Mouse (Mus musculus) hindbrain, embryonic 13.5 days (tissue): ENCODE results near the gene Carns1. TPM values are rescaled to one million over a fixed set of nuclear protein-coding genes. Genes with fewer than 3 reads are reported as not detected.

Experiments used
- ATAC-seq: fragments of 200-750 bp; cut with Nextera tagmentation; 2 replicates; pipeline ENCODE4 v1.8.0; 2017; ENCODE audit warnings: moderate TSS enrichment; ENCODE audit not compliant: low FRiP score
- H3K27ac ChIP-seq: fragments of 300-500 bp; sonication (generic); 2 replicates; pipeline ENCODE4 v1.5.1; 2015; ENCODE audit warnings: inconsistent platforms, mild to moderate bottlenecking, moderate library complexity
- H3K27me3 ChIP-seq: fragments of 300-500 bp; sonication (generic); 2 replicates; pipeline ENCODE4 v1.6.1; 2015; ENCODE audit warnings: mild to moderate bottlenecking, inconsistent platforms
- H3K36me3 ChIP-seq: fragments of 300-500 bp; sonication (generic); 2 replicates; pipeline ENCODE4 v1.6.1; 2015; ENCODE audit warnings: mild to moderate bottlenecking, inconsistent platforms
- H3K4me1 ChIP-seq: fragments of 300-500 bp; sonication (generic); replicated peaks from 2 replicates; pipeline ENCODE4 v1.6.1; 2015; ENCODE audit warnings: inconsistent platforms
- H3K4me2 ChIP-seq: fragments of 300-500 bp; sonication (generic); 2 replicates; pipeline ENCODE4 v1.6.1; 2015; ENCODE audit warnings: inconsistent platforms, mild to moderate bottlenecking, moderate library complexity
- H3K4me3 ChIP-seq: fragments of 300-500 bp; sonication (generic); 2 replicates; pipeline ENCODE4 v1.5.1; 2015; ENCODE audit warnings: mild to moderate bottlenecking, inconsistent platforms
- H3K9ac ChIP-seq: fragments of 300-500 bp; sonication (generic); 2 replicates; pipeline ENCODE4 v1.6.1; 2015; ENCODE audit warnings: mild to moderate bottlenecking, inconsistent platforms
- H3K9me3 ChIP-seq: fragments of 300-500 bp; sonication (generic); 2 replicates; pipeline ENCODE4 v1.6.1; 2016; ENCODE audit warnings: inconsistent platforms
- WGBS: fragments of 180-500 bp; shearing (Covaris S2); methylation state at CpG from one replicate; pipeline ENCODE4 v1.1.7; 2015; 5-methylcytosine and 5-hydroxymethylcytosine counted together
- polyA plus RNA-seq: library from polyadenylated mRNA; unstranded; fragments of >200 nt; fragmentation: Nextera tagmentation; extraction: Ambion mirVana; gene quantifications from 2 replicates; pipeline ENCODE4 v1.2.1, GENCODE M21; 2015

Gene Carns1
- polyA plus RNA-seq, 1 experiment from 2014 or later: 5.6 TPM

DNA sequence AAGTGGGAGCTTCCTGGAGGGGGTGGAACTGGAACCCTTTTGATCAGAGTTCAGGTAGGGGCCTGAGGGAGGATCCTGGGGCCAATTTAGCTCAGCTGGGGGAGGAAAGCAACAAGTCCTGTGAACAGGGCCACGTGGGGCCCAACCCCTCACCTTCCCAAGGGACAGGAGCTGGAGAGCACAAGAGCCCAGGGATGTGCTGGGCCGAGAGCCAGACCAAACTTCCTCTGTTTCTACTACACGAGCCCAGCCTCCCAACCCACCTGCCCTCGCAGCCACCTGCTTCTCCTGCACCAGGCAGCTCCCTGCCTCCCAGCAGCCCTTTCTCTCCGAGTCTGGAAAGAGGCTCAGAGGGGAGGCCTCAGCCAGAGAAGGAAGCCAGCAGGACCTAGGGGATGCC lies 21.3 kb upstream of the Carns1 start:
- no peaks in the 10 kb centered on the region for H3K9me3 ChIP-seq
- H3K27me3 ChIP-seq: no peaks in the 10 kb centered on the region
- 54% methylated on average over 5 of the region's 5 CpGs for WGBS
- no peak for ATAC-seq
- H3K4me1 ChIP-seq: peaks cover 40% of the 10 kb centered on the region
- H3K27ac ChIP-seq: no peak overlapping the region
- peaks cover 62% of the 10 kb centered on the region for H3K36me3 ChIP-seq
- no peak overlapping the region for H3K4me2 ChIP-seq
- no peak overlapping the region for H3K4me3 ChIP-seq
- no peak overlapping the region for H3K9ac ChIP-seq

DNA sequence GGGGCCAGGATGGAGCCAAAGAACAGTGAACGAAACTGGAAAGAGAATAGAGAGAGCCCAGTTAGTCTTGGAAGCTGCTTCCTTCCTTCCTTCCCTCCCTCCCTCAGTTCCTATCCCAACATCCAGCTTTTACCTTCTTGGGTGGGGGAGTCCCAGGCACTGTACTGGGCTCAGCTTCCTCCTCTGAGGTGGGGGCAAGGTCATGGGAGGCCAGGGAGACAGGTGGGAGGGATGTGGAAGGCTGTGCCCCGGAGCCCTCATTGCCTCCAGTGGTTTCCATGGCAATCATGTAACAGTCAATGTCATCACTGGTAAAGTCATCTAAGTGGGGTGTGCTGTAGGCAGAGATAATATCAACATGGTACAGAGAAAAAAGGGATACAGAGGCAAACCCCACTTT lies 20.8 kb upstream of the Carns1 start:
- Histone ChIP-seq H3K4me2 (no peak overlapping the region), H3K27ac (no peak overlapping the region), H3K4me3 (no peak overlapping the region), H3K36me3 (peaks cover 62% of the 10 kb centered on the region), H3K9ac (no peak overlapping the region), H3K9me3 (no peaks in the 10 kb centered on the region), H3K4me1 (peaks cover 42% of the 10 kb centered on the region), H3K27me3 (no peaks in the 10 kb centered on the region)
- WGBS: 66% methylated on average over 2 of the region's 2 CpGs
- ATAC-seq: no peak

DNA sequence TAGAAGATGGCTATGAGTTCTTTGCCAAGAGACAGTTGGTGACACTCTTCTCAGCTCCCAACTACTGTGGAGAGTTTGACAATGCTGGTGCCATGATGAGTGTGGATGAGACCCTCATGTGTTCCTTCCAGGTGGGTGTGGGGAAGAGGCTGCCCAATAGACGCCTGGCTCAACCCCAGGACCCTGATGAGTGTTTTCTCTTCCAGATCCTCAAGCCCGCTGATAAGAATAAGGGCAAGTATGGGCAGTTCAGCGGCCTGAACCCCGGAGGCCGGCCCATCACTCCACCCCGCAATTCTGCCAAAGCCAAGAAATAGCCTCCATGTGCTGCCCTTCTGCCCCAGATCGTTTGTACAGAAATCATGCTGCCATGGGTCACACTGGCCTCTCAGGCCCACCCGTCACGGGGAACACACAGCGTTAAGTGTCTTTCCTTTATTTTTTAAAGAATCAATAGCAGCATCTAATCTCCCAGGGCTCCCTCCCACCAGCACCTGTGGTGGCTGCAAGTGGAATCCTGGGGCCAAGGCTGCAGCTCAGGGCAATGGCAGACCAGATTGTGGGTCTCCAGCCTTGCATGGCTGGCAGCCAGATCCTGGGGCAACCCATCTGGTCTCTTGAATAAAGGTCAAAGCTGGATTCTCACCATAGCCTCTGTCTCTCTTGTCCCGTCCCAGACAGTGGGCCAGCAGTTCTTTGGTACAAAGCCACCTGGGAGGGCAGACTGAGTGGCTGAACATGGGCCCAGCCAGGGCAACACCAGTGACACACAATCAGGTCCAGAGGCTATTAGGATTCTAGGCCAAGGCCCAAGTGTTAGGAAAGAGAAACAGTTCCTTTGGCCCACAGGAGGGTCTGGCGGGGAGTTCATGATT lies 19.7 kb upstream of the Carns1 start:
- Histone ChIP-seq H3K9ac (no peak overlapping the region), H3K4me3 (no peak overlapping the region), H3K9me3 (no peaks in the 10 kb centered on the region), H3K4me1 (peaks cover 31% of the 10 kb centered on the region), H3K4me2 (no peak overlapping the region), H3K27me3 (no peaks in the 10 kb centered on the region), H3K36me3 (peaks cover 62% of the 10 kb centered on the region), H3K27ac (no peak overlapping the region)
- WGBS: 80% methylated on average over 12 of the region's 12 CpGs
- ATAC-seq: no peak

DNA sequence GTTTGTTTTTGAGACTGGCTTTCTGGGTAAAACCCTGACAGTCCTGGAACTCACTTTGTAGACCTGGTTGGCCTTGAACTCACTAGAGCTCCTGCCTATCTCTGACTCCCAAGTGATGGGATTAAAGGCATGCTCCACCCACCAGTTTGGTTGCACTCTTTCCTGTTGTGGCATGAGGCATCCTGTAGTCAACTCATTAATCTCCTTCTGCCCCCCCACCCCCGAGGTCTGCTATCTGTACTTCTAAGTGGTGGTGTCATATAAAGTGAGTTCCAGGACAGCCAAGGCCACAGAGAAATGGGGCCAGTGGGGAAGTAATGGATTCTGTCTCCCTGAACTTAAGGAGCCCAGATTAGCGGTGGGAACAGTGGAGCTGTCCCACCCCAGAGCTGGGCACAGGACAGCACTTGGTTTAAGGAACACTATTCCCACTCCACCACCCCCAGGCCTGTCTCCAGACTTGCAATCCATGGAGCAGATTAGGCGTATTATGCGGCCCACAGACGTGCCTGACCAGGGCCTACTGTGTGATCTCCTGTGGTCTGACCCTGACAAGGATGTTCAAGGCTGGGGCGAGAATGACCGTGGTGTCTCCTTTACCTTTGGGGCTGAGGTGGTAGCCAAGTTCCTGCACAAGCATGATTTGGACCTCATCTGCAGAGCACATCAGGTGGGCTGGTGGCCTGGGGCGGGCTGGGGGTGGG lies 18.9 kb upstream of the Carns1 start:
- H3K4me3 ChIP-seq: no peak overlapping the region
- no peak overlapping the region; the same call in 1 of the 2 replicates for H3K9ac ChIP-seq
- no peak overlapping the region for H3K27ac ChIP-seq
- no peaks in the 10 kb centered on the region for H3K27me3 ChIP-seq
- ATAC-seq: no peak
- peaks cover 58% of the 10 kb centered on the region for H3K36me3 ChIP-seq
- no peaks in the 10 kb centered on the region for H3K9me3 ChIP-seq
- 91% methylated on average over 8 of the region's 8 CpGs for WGBS
- H3K4me2 ChIP-seq: peak overlapping the region; percentile 96; the same call in 1 of the 2 replicates
- H3K4me1 ChIP-seq: peaks cover 30% of the 10 kb centered on the region

DNA sequence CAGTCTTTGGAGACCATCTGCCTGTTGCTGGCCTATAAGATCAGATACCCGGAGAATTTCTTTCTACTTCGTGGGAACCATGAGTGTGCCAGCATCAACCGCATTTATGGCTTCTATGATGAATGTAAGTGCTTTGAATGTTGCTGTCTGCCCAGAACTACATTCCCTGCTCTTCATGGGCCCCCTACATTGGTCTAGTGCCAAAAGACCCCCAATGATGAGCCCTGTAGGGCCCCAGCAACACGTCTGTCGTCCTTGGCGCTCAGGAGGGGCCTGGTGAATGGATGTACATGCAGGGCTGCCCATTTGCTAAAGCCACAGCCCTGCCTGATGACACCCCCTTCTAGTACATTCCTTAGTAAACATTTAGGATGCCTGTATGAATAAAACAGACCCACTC lies 17.9 kb upstream of the Carns1 start:
- H3K9me3 ChIP-seq: no peaks in the 10 kb centered on the region
- peaks cover 50% of the 10 kb centered on the region for H3K36me3 ChIP-seq
- no peak for ATAC-seq
- peak overlapping the region; percentile 99 for H3K9ac ChIP-seq
- H3K4me2 ChIP-seq: peak overlapping the region; percentile 96
- peaks cover 30% of the 10 kb centered on the region for H3K4me1 ChIP-seq
- H3K4me3 ChIP-seq: peak overlapping the region; percentile 97
- no peaks in the 10 kb centered on the region for H3K27me3 ChIP-seq
- 54% methylated on average over 6 of the region's 6 CpGs for WGBS
- H3K27ac ChIP-seq: 0 out of 2 replicates have a peak overlapping the region, but pooled peaks have one; percentile 94

DNA sequence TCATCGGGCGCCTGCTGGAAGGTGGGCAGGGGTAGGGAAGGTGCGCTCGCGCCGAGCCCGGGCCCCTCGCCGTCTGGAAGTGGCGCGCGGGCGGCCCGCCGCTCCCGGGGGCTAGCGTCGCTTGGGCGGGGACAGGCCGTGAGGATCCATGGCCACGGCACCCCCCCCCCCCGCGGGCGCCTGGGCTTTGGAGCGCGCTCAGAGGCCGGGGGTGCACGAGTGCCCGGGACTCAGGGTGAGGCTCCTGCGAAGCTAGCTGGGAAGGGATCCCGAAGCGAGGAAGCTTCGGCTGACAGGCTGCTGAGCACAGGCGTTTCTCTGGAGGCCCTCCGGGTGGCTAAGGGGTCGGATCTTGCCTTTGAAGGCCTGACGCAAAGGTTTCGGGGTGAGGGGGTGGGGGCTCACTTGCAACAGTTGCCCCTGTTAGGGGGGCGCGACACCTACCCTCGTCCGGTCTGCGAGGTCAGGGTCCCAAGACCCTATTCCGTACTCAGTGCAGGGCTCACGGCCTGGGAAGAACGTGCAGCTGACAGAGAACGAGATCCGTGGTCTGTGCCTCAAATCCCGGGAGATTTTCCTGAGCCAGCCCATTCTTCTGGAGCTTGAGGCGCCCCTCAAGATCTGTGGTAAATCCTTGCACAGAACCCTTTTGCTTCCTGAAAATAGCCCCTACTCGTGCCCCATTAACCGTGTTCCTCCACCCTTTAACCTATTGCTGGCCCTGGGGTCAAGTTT lies 17.1 kb upstream of the Carns1 start:
- peak overlapping the region; percentile 96 for H3K4me2 ChIP-seq
- H3K9ac ChIP-seq: peak overlapping the region; percentile 99
- H3K27me3 ChIP-seq: no peaks in the 10 kb centered on the region
- no peaks in the 10 kb centered on the region for H3K9me3 ChIP-seq
- WGBS: under 1% methylated on average over 45 of the region's 52 CpGs
- H3K36me3 ChIP-seq: peaks cover 44% of the 10 kb centered on the region
- ATAC-seq: no peak; the same call in 1 of the 2 replicates
- peak overlapping the region; percentile 97 for H3K4me3 ChIP-seq
- H3K4me1 ChIP-seq: peaks cover 30% of the 10 kb centered on the region
- H3K27ac ChIP-seq: peak overlapping the region; percentile 94

DNA sequence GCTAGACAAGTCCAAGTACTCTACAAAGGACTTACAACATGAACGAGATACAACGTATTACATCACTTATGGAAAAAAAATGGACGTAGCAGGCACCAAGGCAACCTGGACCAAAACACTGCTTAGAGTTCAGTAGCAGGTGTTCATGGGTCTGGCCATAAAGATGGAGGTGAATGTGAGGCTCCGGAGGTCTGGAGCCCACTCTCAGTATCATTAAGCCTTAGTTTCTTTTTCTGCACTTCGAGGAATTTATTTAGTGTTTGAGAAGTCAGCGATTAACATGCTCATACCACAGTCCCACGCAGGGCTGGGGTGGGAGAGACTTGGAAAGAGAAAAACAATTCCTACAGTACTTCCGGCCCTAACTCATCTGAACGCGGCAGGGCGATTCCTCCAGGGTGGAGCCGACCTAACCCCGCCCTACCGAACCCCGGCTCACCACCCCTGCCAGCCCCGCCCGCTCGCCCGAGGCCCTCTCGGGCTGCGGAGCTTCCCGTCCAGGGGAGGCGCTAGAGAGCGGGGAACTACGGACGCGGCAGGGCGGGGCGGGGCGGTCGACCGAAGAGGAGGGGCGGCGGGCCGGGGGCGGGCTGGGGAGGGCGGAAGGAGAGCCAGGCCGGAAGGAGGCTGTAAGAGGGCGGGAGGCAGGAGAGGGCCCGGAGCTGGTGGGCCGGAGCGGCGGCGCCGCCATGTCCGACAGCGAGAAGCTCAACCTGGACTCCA lies 16.4 kb upstream of the Carns1 start, which contains the start of gene Ppp1ca:
Gene Ppp1ca, plus strand, starts transcription at position 538 of the 723 bp plus-strand sequence.
- peak within 1 kb of the TSS; percentile 97 for H3K4me3 ChIP-seq
- peak within 1 kb of the TSS; percentile 94 for H3K27ac ChIP-seq
- H3K36me3 ChIP-seq: peaks cover 37% of the 10 kb centered on the region
- H3K9me3 ChIP-seq: no peaks in the 10 kb centered on the region
- H3K4me2 ChIP-seq: peak within 1 kb of the TSS; percentile 96
- ATAC-seq: peak; percentile 90
- peaks cover 30% of the 10 kb centered on the region for H3K4me1 ChIP-seq
- WGBS: 7% methylated on average over 40 of the region's 47 CpGs
- H3K9ac ChIP-seq: peak within 1 kb of the TSS; percentile 99
- no peaks in the 10 kb centered on the region for H3K27me3 ChIP-seq

DNA sequence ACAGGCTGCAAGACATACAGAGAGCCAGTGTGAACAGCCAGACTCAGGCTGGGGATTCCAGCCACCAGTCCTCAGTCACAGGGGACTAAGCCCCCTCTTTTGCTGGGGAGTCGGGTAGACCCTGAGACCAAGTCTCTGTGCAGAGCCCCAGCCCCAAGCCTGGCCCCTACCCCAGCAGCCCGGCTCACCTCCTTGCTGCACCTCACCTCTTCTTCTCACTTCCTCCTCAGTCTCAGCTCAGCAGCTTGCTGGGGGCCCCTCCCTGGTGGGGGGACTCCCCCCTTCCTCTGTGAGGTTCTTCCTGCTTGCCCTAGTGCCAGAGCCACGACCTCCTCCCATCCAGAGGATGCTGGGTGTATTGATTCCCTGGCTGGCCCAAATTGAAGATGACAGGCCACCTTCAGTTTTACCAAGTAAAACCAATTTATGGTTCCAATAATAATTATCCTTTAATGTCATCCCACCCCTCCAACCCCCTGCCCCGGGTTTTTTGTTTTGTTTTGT lies 15.6 kb upstream of the Carns1 start, which contains the start of gene Tbc1d10c:
Gene Tbc1d10c, minus strand, starts transcription at position 454 of the 504 bp plus-strand sequence.
- Histone ChIP-seq H3K36me3 (peaks cover 29% of the 10 kb centered on the region), H3K27ac (peak within 1 kb of the TSS; percentile 94), H3K27me3 (no peaks in the 10 kb centered on the region), H3K4me2 (peak within 1 kb of the TSS; percentile 96), H3K9ac (peak within 1 kb of the TSS; percentile 99), H3K4me1 (peaks cover 30% of the 10 kb centered on the region), H3K4me3 (peak within 1 kb of the TSS; percentile 97), H3K9me3 (no peaks in the 10 kb centered on the region)
- no peak for ATAC-seq
- 76% methylated on average over 4 of the region's 4 CpGs for WGBS

DNA sequence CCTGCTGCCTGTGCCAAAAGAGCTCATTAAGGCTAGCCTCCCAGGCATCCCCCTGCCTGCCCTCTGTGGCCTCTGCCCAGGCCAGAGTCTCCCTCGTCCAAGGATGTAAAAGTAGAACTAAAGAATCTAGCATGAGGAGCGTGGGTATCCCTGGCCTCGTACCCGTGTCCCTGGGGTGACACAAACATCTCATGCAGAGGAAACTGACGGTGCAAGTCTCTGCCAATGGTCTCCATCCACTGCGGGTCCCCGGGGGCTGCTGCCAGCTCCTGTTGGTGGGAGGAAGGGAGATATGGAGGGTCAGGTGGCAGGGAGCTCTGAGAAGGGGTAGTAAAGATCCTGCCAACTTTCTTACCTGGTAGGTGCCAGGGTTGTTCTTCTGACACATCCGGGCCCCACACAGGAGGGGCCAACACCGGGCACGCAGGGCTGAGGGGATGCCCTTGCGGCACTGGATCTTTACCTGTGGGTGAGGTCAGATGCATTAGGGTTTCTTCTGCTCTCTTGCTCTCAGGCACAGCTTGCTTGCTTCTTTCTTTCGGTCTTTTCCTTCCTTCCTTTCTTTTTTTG lies 13.9 kb upstream of the Carns1 start:
- H3K9ac ChIP-seq: no peak overlapping the region; the same call in 1 of the 2 replicates
- H3K4me2 ChIP-seq: no peak overlapping the region
- H3K4me3 ChIP-seq: no peak overlapping the region
- no peaks in the 10 kb centered on the region for H3K9me3 ChIP-seq
- ATAC-seq: no peak
- H3K27ac ChIP-seq: no peak overlapping the region
- peaks cover 11% of the 10 kb centered on the region for H3K36me3 ChIP-seq
- H3K4me1 ChIP-seq: peaks cover 29% of the 10 kb centered on the region
- no peaks in the 10 kb centered on the region for H3K27me3 ChIP-seq
- WGBS: 92% methylated on average over 12 of the region's 12 CpGs

DNA sequence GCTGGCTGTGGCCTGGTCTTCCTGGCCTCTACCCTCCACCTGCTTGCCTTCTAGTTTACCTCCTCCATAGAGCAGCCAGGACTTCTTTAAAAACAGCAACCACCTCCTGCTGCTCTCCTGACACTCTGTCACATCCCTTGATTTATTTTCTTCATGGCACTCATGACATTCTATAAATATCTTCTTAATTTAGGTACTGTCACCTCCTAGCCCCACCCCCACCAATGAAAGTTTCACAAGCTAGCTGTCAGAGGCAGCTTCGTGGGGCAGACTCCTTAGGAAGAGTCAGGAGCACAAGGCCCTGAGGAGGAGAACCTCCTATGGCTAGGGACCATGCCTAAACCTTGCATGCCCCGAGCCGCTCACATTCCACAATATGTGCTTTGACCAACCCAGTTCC lies 12.0 kb upstream of the Carns1 start:
- no peak overlapping the region for H3K9ac ChIP-seq
- 74% methylated on average over 3 of the region's 3 CpGs for WGBS
- no peaks in the 10 kb centered on the region for H3K36me3 ChIP-seq
- H3K4me1 ChIP-seq: peaks cover 14% of the 10 kb centered on the region
- ATAC-seq: no peak
- H3K4me3 ChIP-seq: no peak overlapping the region
- H3K9me3 ChIP-seq: no peaks in the 10 kb centered on the region
- H3K4me2 ChIP-seq: no peak overlapping the region
- H3K27ac ChIP-seq: no peak overlapping the region
- no peaks in the 10 kb centered on the region for H3K27me3 ChIP-seq
